Mouse (Mus musculus): ENCODE measurements around the gene Gm17622. TPM values are rescaled to one million over a fixed set of nuclear protein-coding genes. Genes with fewer than 3 reads are reported as not detected.

Gm17622 gene
- not detected for total RNA-seq (2023)

DNA sequence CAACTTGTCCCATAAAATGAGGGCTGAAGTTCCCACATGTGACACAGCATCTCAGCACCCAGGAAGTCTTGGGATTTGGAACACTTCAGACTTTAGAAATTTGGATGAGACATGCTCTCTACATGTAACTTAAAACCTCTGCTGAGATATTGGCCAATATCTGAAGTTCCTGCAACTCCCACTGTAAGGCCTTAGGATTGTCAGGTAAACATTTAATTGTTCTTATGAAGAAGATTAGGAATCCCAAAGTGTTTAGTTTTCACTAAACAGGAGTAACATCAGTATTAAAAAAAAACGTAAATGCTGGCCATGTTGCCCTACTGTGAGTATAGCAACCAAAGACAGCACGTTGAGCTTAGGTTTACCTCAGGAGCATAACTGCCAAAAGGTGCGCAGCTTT is at the start of gene Gm17622:
Gene Gm17622, plus strand, starts transcription at position 301 of the 400 bp plus-strand sequence.

DNA sequence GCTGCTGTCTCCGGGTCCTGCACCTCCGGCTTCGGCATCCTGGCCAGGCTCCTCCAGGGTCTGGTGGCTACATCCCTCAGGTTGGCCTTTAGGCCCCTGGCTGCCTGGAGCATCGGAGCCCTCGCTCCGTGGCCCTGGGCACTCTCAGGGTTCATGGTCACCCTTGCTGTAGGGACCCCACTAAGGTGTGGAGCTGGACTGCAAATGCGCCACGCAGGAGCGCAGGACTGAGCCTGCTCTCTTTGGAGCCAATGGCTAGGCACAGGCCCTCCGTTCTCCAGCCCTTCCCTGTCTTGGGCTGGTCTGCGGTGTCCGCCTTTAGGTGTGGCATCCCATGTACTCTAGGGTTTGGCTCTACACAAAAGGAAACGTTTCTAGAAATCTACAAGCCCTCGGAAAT is 19.6 kb upstream of the Gm17622 start, which contains the start of gene Ankdd1b:
Gene Ankdd1b, minus strand, starts transcription at position 242 of the 400 bp plus-strand sequence.

Other genes with a start within 250 kb of the Gm17622 start
- 10 to 100 TPM; 15.5 to 16.4 TPM for gene Poc5, start 102.4 kb upstream of the Gm17622 start, total RNA-seq (2023)
- gene Ankdd1b, start 19.5 kb upstream of the Gm17622 start, total RNA-seq (2023) = not detected
- gene Polk, start 51.8 kb downstream of the Gm17622 start, total RNA-seq (2023) = 1 to 10 TPM; 3.2 to 3.4 TPM
- gene Col4a3bp, start 51.9 kb downstream of the Gm17622 start, total RNA-seq (2023) = 10 to 100 TPM; 66.5 to 70.1 TPM
- gene Hmgcr, start 180.2 kb downstream of the Gm17622 start, total RNA-seq (2023) = 10 to 100 TPM; 85.0 to 93.0 TPM

Measured in neutrophil, adult 59 days (primary cell).